Mouse (Mus musculus): ENCODE measurements at regions not wholly inside any gene's neighbourhood (a gene's known extent, or its start where the extent isn't known, plus 50 kb on each side); places are given as distances from the start of the nearest gene placed in this dataset.

DNA sequence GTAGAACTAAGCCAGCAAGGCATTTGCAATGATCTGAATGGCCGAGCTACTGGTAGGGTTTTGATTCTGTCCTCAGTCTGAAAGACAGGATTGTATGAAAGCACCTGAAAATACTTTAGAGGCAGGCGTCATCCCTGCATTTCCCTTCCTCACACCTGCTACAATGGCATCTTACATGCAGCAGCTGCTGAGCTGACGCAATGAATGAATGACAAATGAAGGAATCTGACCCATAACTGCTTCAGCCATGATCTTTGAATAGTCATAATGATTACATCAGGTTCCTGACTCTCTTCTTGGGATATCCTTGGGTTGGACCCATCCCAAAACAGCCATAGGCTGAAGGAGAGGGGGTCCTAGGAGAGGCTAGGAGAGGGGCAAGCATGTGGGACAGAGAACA is 119.7 kb downstream of the Mab21l3 start:
- TF ChIP-seq GATA1 (IDR thresholded peaks at IDR 0.05; ENCODE audit: borderline replicate concordance, low read length) (no peak), FLI1 (IDR thresholded peaks at IDR 0.05; ENCODE audit: low read length) (no peak)
